Mouse (Mus musculus): ENCODE results near the gene Pdzrn4. TPM values are rescaled to one million over a fixed set of nuclear protein-coding genes. Genes with fewer than 3 reads are reported as not detected.

The Pdzrn4 gene
- polyA plus RNA-seq (2014; fragmentation: Illumina TruSeq; extraction: RNeasy Lipid Tissue Mini Kit (QIAGEN cat#74804); ENCODE audit: low read depth, low replicate concordance) = 0.41 TPM

GRCm38 (mm10) chr15:92396770-92397608 lies at the start of gene Pdzrn4:
TSS of gene Pdzrn4 (plus strand) at chr15:92396881.

Measured in sigmoid colon, adult 10 weeks (tissue).